Mouse (Mus musculus) intestine, embryonic 16.5 days (tissue): ENCODE measurements around the gene Dmpk. TPM values are rescaled to one million over a fixed set of nuclear protein-coding genes. Genes with fewer than 3 reads are reported as not detected.

Experiments used
- ATAC-seq: fragments of 200-750 bp; cut with Nextera tagmentation; 2 replicates; pipeline ENCODE4 v1.8.0; 2017; ENCODE audit warnings: moderate TSS enrichment, moderate library complexity
- H3K27ac ChIP-seq: fragments of 300-500 bp; sonication (generic); 2 replicates; pipeline ENCODE4 v1.5.1; 2014; ENCODE audit warnings: mild to moderate bottlenecking, low read length
- H3K27me3 ChIP-seq: fragments of 300-500 bp; sonication (generic); replicated peaks from 2 replicates; pipeline ENCODE4 v1.6.1; 2014; ENCODE audit warnings: low read length, control low read depth, mixed read lengths; ENCODE audit not compliant: control insufficient read depth, insufficient read depth
- H3K36me3 ChIP-seq: fragments of 300-500 bp; sonication (generic); 2 replicates; pipeline ENCODE4 v1.6.1; 2014; ENCODE audit warnings: low read length, control low read depth; ENCODE audit not compliant: control insufficient read depth, insufficient read depth
- H3K4me1 ChIP-seq: fragments of 300-500 bp; sonication (generic); 2 replicates; pipeline ENCODE4 v1.6.1; 2014; ENCODE audit warnings: low read length, control low read depth, mixed read lengths; ENCODE audit not compliant: control insufficient read depth, insufficient read depth
- H3K4me2 ChIP-seq: fragments of 300-500 bp; sonication (generic); 2 replicates; pipeline ENCODE4 v1.6.1; 2014; ENCODE audit warnings: low read depth, low read length, control low read depth
- H3K4me3 ChIP-seq: fragments of 300-500 bp; sonication (generic); 2 replicates; pipeline ENCODE4 v1.5.1; 2014; ENCODE audit warnings: mild to moderate bottlenecking, low read length
- H3K9ac ChIP-seq: fragments of 300-500 bp; sonication (generic); 2 replicates; pipeline ENCODE4 v1.6.1; 2014; ENCODE audit warnings: low read depth, low read length
- H3K9me3 ChIP-seq: fragments of 300-500 bp; sonication (generic); 2 replicates; pipeline ENCODE4 v1.6.1; 2016; ENCODE audit warnings: low read length, control low read depth; ENCODE audit not compliant: control insufficient read depth
- WGBS: fragments of 180-500 bp; shearing (Covaris S2); extraction: QIAGEN DNeasy Blood & Tissue Kit; methylation state at CpG from one replicate; pipeline ENCODE4 v1.1.7; 2014; 5-methylcytosine and 5-hydroxymethylcytosine counted together
- polyA plus RNA-seq: library from polyadenylated mRNA; unstranded; fragments of >200 nt; fragmentation: Nextera tagmentation; extraction: Ambion mirVana; gene quantifications from 2 replicates; pipeline ENCODE4 v1.2.1, GENCODE M21; 2015

Gene Dmpk
- polyA plus RNA-seq, 1 experiment from 2014 or later: 54.6 TPM

GRCm38 (mm10) chr7:19119631-19120429, 36.2 kb downstream of the Dmpk start, which contains the start of gene Fbxo46:
Gene Fbxo46, plus strand, starts transcription at chr7:19119859.
- no peak within 1 kb of the TSS for H3K27ac ChIP-seq
- peak within 1 kb of the TSS; percentile 70 for H3K4me2 ChIP-seq
- ATAC-seq: peak; percentile 94
- WGBS: 1% methylated on average over 34 of the region's 34 CpGs
- no peaks in the 10 kb centered on the region for H3K27me3 ChIP-seq
- peak within 1 kb of the TSS; percentile 62 for H3K4me3 ChIP-seq
- no peaks in the 10 kb centered on the region for H3K36me3 ChIP-seq
- H3K9ac ChIP-seq: peak within 1 kb of the TSS; percentile 77
- 0 out of 2 replicates have a peak, but pooled peaks cover 8% of the 10 kb centered on the region for H3K9me3 ChIP-seq
- H3K4me1 ChIP-seq: peaks cover 16% of the 10 kb centered on the region

DNA sequence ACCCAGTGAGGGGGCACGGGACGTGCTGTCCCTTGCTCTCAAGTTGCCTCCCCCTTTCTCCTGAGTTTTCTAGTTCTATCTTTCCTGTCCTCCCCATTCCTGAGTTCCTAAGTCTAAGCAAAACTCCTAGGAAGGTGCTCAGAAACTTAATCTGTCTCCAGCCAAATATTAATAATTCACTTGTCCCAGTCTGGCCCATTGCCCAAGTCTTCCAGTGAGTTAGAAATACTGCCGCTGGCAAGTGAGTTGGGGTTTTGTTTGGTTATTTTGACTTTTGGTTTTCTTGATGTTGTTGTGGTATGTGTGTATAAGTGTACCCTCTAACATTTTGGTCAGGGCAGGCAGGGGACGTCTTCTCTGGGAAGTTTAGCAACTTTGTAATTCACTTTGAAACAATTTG, 38.0 kb downstream of the Dmpk start:
- Histone ChIP-seq H3K4me1 (peaks cover 16% of the 10 kb centered on the region), H3K9me3 (0 out of 2 replicates have a peak, but pooled peaks cover 8% of the 10 kb centered on the region), H3K9ac (no peak overlapping the region), H3K27me3 (no peaks in the 10 kb centered on the region), H3K4me3 (no peak overlapping the region), H3K4me2 (no peak overlapping the region), H3K36me3 (no peaks in the 10 kb centered on the region), H3K27ac (no peak overlapping the region)
- ATAC-seq: no peak
- 97% methylated on average over 4 of the region's 4 CpGs for WGBS

- ATAC-seq: no peak
- Histone ChIP-seq H3K9me3 (no peaks in the 10 kb centered on the region), H3K4me3 (no peak overlapping the region), H3K4me1 (peaks cover 9% of the 10 kb centered on the region), H3K9ac (no peak overlapping the region), H3K27ac (no peak overlapping the region), H3K27me3 (no peaks in the 10 kb centered on the region), H3K36me3 (no peaks in the 10 kb centered on the region), H3K4me2 (no peak overlapping the region)
- WGBS: 88% methylated on average over 6 of the region's 6 CpGs
Measured at GRCm38 (mm10) chr7:19124713-19125112, 41.1 kb downstream of the Dmpk start.

DNA sequence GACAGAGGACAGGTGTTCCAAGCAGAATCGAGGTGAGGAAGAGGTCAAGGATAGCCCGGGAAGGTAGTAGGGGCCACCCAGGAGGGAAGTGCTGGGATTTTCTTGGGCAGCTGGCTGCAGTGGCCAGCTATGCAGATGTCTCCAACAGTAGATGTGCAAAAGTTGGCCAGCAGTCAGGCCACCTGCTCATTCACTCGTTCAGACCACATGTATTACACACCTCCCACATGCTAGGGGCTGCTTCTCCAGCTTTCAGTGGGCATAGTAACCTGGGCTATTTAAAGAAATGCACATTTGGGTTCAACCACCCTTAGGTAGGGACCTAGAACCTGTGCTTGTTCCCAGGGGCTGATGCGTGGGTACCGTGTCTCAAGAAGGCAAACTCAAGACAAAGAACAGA, 44.1 kb downstream of the Dmpk start:
- Histone ChIP-seq H3K4me2 (no peak overlapping the region), H3K9ac (no peak overlapping the region), H3K9me3 (no peaks in the 10 kb centered on the region), H3K27ac (no peak overlapping the region), H3K27me3 (no peaks in the 10 kb centered on the region), H3K4me3 (no peak overlapping the region), H3K4me1 (peaks cover 8% of the 10 kb centered on the region; the same call in 1 of the 2 replicates), H3K36me3 (no peaks in the 10 kb centered on the region)
- WGBS: 73% methylated on average over 5 of the region's 5 CpGs
- no peak for ATAC-seq

DNA sequence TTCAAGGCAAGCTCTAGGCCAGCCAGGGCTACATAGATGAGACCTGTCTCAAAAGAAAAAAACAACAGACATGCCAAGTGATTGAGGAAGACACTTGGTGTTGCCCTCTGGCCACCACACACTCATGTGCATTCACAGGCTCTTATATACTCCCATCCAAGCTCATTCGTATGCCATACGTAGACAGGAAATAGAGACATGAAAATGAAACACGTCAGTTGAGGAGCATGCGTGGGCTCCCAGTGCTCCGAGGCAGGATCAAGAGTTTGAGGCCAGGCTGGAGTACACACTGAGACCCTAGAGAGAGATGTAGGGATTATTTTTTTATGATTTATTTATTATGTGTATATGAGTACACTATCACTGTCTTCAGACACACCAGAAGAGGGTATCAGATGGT, 45.7 kb downstream of the Dmpk start:
- no peak overlapping the region for H3K9ac ChIP-seq
- no peak for ATAC-seq
- H3K9me3 ChIP-seq: no peaks in the 10 kb centered on the region
- no peak overlapping the region for H3K4me3 ChIP-seq
- H3K4me2 ChIP-seq: no peak overlapping the region
- no peak overlapping the region for H3K27ac ChIP-seq
- peaks cover 8% of the 10 kb centered on the region; the same call in 1 of the 2 replicates for H3K4me1 ChIP-seq
- no peaks in the 10 kb centered on the region for H3K27me3 ChIP-seq
- 91% methylated on average over 5 of the region's 5 CpGs for WGBS
- no peaks in the 10 kb centered on the region for H3K36me3 ChIP-seq

DNA sequence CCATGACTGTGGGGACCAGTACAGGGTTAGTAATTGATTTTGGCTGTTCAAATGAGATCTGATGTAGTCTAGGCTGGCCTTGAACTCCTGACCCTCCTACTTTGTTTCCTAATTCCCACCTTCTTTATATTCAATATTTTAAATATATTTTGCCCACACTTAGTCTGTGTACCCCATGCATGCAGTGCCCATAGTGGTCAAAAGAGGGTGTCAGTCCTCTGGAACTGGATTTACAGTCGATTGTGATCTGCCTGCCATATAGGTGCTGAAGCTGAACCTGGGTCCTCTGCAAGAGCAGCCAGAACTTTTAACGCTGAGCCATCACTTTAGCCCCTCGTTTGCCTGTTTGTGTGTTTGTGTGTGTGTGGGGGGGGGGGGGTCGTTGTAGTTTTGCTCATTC, 47.0 kb downstream of the Dmpk start:
- Histone ChIP-seq H3K4me2 (peak overlapping the region; percentile 77), H3K9ac (0 out of 2 replicates have a peak overlapping the region, but pooled peaks have one; percentile 42), H3K27ac (peak overlapping the region; percentile 45; the same call in 1 of the 2 replicates), H3K9me3 (no peaks in the 10 kb centered on the region), H3K4me1 (peaks cover 8% of the 10 kb centered on the region; the same call in 1 of the 2 replicates), H3K36me3 (peaks cover 5% of the 10 kb centered on the region), H3K4me3 (peak overlapping the region; percentile 55; the same call in 1 of the 2 replicates), H3K27me3 (no peaks in the 10 kb centered on the region)
- ATAC-seq: no peak
- WGBS: 24% methylated on average over 4 of the region's 4 CpGs

DNA sequence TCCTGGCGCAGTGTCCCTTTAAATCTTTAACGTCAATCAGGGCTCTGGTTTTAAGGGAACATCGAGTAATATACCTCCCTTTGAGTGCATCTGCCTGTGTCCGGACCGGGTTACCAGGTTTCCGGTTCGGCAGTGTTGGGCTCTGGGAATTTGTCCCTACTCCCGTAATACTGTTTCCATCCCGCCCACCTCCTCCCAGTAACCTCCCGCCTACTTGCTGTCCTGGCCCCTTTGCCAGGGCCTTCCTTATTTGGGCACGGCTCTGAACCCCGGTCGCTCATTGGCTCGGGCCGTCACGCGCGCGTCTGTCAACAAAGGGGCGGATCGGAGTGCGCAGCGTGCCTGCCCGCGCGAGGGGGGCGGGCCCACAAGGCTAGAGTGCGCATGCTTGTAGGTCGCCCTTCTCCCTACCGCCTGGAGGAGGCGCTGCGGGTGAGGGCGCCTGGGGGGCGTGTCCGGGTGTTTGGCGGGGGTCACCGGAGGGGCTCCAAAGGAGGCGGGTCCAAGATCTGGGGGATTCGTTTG, 47.7 kb downstream of the Dmpk start:
- Histone ChIP-seq H3K9me3 (no peaks in the 10 kb centered on the region), H3K4me2 (peak overlapping the region; percentile 77), H3K36me3 (peaks cover 11% of the 10 kb centered on the region), H3K27me3 (no peaks in the 10 kb centered on the region), H3K27ac (peak overlapping the region; percentile 69), H3K4me3 (peak overlapping the region; percentile 55), H3K9ac (peak overlapping the region; percentile 62), H3K4me1 (peaks cover 8% of the 10 kb centered on the region; the same call in 1 of the 2 replicates)
- ATAC-seq: peak; percentile 99
- WGBS: under 1% methylated on average over 39 of the region's 39 CpGs

DNA sequence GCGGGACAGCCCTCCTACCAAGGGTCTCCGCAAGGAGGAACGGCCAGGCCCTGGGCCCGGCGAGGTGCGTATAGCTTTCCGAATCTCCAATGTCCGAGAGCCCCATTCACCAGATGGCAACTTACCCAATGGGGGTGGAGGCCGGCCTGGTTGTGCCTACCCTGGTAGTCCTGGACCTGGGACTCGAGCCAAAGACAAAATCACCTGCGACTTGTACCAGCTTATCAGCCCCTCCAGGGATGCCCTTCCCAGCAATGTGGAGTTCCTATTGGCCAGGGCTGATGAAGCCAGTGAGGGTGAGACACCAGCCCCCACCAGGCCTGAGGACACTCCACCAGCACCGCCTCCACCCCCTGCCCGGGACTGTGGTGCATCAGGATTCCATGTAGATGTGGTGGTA, 52.5 kb downstream of the Dmpk start:
- Histone ChIP-seq H3K4me1 (peaks cover 5% of the 10 kb centered on the region; the same call in 1 of the 2 replicates), H3K9me3 (no peaks in the 10 kb centered on the region), H3K27ac (no peak overlapping the region), H3K27me3 (no peaks in the 10 kb centered on the region), H3K4me2 (no peak overlapping the region), H3K36me3 (peaks cover 20% of the 10 kb centered on the region), H3K9ac (no peak overlapping the region), H3K4me3 (no peak overlapping the region)
- ATAC-seq: no peak
- WGBS: 92% methylated on average over 13 of the region's 13 CpGs

DNA sequence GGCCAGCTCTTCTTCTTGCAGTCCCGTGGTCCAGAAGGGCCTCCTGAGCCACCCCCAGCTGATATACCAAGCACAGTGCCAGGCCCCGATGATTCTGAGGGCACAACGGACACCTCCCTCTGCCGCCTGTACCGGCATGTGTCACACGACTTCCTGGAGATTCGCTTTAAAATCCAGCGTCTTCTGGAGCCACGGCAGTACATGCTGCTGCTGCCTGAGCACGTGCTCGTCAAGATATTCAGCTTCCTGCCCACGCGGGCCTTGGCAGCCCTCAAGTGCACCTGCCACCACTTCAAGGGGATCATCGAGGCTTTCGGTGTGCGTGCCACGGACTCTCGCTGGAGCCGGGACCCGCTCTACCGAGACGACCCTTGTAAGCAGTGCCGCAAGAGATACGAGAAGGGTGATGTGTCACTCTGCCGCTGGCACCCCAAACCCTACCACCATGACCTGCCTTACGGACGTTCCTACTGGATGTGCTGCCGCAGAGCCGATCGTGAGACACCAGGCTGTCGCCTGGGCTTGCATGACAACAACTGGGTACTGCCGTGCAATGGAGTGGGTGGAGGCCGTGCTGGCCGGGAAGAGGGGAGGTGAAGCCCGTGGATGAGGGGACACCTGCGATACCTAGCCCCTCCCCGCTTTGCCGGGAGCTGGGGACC, 53.2 kb downstream of the Dmpk start:
- H3K9ac ChIP-seq: no peak overlapping the region
- no peak overlapping the region for H3K4me3 ChIP-seq
- H3K36me3 ChIP-seq: peaks cover 20% of the 10 kb centered on the region
- no peak overlapping the region for H3K4me2 ChIP-seq
- H3K4me1 ChIP-seq: peaks cover 3% of the 10 kb centered on the region; the same call in 1 of the 2 replicates
- no peaks in the 10 kb centered on the region for H3K27me3 ChIP-seq
- no peaks in the 10 kb centered on the region for H3K9me3 ChIP-seq
- WGBS: 92% methylated on average over 38 of the region's 38 CpGs
- no peak overlapping the region for H3K27ac ChIP-seq
- no peak for ATAC-seq
